Mouse (Mus musculus) kidney, adult 2 months (tissue): Measurements from ENCODE around the gene Igf2bp1.

ENCODE experiments used
- CTCF ChIP-seq: fragments of 200-500 bp; conservative IDR thresholded peaks from 2 replicates; pipeline ENCODE4 v1.5.1; 2011; ENCODE audit warnings: low read depth, mild to moderate bottlenecking, control low read depth, low read length, moderate library complexity, mixed read lengths; ENCODE audit not compliant: insufficient read depth, insufficient read length
- POLR2A ChIP-seq: fragments of 200-500 bp; IDR thresholded peaks from one replicate; pipeline ENCODE4 v1.6.1; 2011; ENCODE audit warnings: low read depth, low read length, control low read depth

- TF ChIP-seq POLR2A (no peak), CTCF (no peak)
These were observed 24.8 kb upstream of the Igf2bp1 start for GRCm38 (mm10) chr11:96030571-96030970.
